Mouse (Mus musculus) splenic B cell, adult 2 months (primary cell): Measurements from ENCODE around the gene Cdc34.

ENCODE experiments used
- DNase-seq: peaks from one replicate; pipeline ENCODE4 v3.0.0-alpha.2; 2011; ENCODE audit warnings: low read depth, low spot score
- H3K27me3 ChIP-seq: 2 replicates; pipeline ENCODE4 v1.6.1; 2012; ENCODE audit warnings: mild to moderate bottlenecking, low read length, moderate library complexity, mixed read lengths; ENCODE audit not compliant: control insufficient read depth, poor library complexity, insufficient read depth, severe bottlenecking
- H3K36me3 ChIP-seq: 2 replicates; pipeline ENCODE4 v1.6.1; 2012; ENCODE audit warnings: mild to moderate bottlenecking, low read length, moderate library complexity, mixed read lengths; ENCODE audit not compliant: control insufficient read depth, poor library complexity, insufficient read depth, severe bottlenecking

The Cdc34 gene

GRCm38 (mm10) chr10:79665051-79665450 is 16.9 kb upstream of the Cdc34 start:
- Histone ChIP-seq H3K36me3 (no peaks in the 10 kb centered on the region), H3K27me3 (no peaks in the 10 kb centered on the region)
- DNase-seq, result no peak

- Histone ChIP-seq H3K36me3 (no peaks in the 10 kb centered on the region), H3K27me3 (no peaks in the 10 kb centered on the region)
- no peak for DNase-seq
Observed at GRCm38 (mm10) chr10:79666493-79666892, 15.5 kb upstream of the Cdc34 start.

- no peak for DNase-seq
- H3K36me3 ChIP-seq, result no peaks in the 10 kb centered on the region
- no peaks in the 10 kb centered on the region for H3K27me3 ChIP-seq
Observed at GRCm38 (mm10) chr10:79668076-79668475, 13.9 kb upstream of the Cdc34 start.

- Histone ChIP-seq H3K36me3 (no peaks in the 10 kb centered on the region), H3K27me3 (no peaks in the 10 kb centered on the region)
- DNase-seq, result peak; percentile 94
Observed at GRCm38 (mm10) chr10:79668771-79669575, 13.0 kb upstream of the Cdc34 start, which contains the start of gene Tpgs1. TSS of gene Tpgs1 (plus strand) at chr10:79669369.

DNA sequence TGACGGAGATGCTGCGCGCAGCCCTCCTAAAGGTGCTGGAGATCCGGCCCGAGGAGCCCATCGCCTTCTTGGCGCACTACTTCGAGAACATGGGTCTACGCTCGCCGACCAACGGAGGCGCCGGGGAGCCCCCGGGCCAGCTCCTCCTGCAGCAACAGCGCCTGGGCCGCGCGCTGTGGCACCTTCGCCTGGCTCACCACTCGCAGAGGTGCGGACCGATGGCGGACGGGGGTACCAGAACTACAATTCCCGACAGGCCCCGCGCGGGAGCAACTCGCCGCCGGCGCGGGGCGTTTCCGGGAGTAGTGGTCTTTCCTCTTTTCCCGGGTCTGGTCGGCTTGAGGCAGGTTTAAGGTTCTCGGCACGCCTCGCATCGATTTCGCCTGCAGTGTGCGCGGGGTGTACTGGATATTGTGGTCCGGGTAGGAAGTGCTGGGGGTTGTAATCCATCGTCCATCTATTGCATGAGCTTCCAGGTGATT is 12.4 kb upstream of the Cdc34 start:
- Histone ChIP-seq H3K27me3 (no peaks in the 10 kb centered on the region), H3K36me3 (no peaks in the 10 kb centered on the region)
- peak; percentile 56 for DNase-seq

DNA sequence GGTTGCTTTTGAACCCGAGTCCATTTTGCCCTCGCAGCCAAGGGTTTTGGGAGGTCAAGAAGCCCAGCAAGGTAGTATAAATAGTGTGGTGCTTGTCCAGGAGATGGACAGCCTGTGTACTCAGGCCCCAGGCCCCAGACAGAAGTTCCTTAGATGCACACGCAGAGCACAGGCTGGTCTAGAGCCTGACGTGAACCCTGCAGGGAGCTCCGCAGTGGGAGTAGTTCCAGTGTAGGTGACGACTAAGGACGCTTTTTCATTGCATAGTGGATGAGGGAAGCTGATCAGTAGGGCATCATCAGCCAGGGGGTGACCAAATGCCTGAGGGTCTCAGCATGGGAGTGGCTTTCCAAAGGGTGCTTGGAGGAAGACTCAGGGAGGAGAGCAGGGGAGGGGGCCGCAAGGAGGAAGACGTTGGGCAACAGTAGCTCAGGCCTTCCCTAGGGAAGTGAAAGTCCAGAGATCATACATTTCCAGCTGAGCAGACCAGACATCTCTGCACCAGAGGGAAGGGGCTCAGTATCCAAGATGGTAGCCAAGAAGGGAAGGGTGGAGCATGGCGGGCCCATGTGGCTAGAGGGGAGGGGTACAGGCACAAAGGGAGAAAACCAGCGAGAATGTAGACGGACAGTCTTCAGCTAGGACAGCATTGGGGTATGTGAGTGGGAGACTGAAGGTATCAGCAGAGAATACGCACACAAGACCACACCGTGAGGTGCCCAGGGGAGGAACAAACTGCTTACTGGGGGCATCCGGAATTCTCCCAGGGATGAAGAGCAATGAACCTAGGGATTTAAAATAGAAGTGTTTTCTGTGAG is 11.7 kb upstream of the Cdc34 start:
- Histone ChIP-seq H3K27me3 (no peaks in the 10 kb centered on the region), H3K36me3 (no peaks in the 10 kb centered on the region)
- no peak for DNase-seq

DNA sequence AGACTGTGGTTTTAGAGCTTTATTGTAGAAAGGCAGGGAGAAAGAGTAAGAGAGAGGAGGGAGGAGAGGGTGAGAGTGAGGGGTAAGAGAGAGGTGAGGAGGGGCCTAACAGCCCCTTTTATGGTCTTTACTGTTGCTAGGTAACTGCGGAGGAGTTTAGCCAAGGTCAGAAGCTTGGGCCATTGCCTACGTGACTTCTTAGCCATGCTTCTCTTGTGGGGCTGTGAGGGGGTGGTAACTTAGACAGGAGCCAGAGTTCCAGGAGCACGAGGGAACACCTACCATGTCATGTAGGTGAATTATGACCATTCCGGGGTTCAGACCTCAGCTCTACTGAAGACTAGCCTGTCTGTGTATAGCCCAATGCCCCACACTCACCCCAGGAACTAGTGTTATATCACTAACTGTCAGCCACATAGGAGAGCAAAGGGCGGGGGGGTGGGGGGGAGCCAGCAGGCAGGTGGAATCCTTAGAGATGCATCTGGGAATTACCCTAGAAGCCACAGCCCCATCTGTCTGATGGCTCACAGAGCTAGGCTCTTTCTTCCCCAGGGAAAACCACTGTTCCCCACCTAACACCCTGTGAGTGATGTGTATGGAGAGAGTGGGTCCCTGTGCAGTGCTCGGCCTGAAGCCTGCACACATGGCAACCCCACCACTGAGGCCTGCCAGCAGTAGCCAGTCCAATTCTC is 10.5 kb upstream of the Cdc34 start:
- Histone ChIP-seq H3K36me3 (no peaks in the 10 kb centered on the region), H3K27me3 (no peaks in the 10 kb centered on the region)
- no peak for DNase-seq

GRCm38 (mm10) chr10:79672088-79672455 is 9.9 kb upstream of the Cdc34 start:
- Histone ChIP-seq H3K36me3 (no peaks in the 10 kb centered on the region), H3K27me3 (no peaks in the 10 kb centered on the region)
- DNase-seq, result no peak

- no peaks in the 10 kb centered on the region for H3K36me3 ChIP-seq
- DNase-seq, result no peak
- no peaks in the 10 kb centered on the region for H3K27me3 ChIP-seq
Observed at GRCm38 (mm10) chr10:79673054-79673453, 8.9 kb upstream of the Cdc34 start.

- H3K36me3 ChIP-seq, result no peaks in the 10 kb centered on the region
- H3K27me3 ChIP-seq, result no peaks in the 10 kb centered on the region
- DNase-seq, result no peak
Observed at GRCm38 (mm10) chr10:79675346-79676035, 6.5 kb upstream of the Cdc34 start.

DNA sequence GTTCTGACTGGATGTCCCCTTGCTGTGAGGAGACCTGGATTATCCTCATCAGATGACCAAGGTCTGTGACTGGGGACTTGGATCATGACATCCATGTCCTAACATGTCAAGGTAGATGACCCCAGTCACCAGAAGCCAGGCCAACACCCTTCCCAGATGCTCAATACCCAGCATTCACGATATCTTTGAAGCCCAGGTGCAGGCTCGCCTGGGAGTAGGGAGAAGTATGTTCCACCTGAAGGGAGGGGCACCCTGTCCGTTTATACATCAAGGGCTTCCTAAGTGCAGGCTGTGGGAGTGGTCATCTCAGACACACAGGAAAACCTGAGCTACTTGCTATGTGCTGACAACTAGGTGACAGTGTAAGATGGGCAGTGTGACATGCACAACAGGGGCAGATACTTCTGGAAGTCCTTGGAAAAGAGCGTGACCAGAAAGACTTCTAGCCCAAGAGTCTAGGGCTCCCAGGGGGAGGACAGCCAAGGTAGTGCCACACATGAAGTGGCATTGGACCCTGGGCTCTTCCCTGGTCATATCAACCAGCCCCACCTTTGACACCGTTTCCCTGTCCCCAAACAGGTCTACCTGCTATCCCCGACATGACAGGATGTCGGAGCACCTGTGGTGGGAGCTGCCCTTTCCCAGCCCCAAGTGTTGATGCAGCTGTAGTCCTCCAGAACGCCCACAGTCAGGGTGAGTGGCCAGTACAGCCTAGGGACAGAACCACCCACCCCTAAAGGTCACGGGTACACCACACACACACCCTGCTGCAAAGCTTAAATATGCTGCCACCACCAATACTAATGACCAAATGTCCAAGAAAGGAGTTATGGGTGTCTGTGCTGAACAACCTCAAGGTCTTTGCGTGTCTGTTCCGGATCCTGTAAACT is 1.1 kb upstream of the Cdc34 start:
- H3K27me3 ChIP-seq, result no peaks in the 10 kb centered on the region
- peak; percentile 26 for DNase-seq
- peaks cover under 1% of the 10 kb centered on the region; the same call in 1 of the 2 replicates for H3K36me3 ChIP-seq

DNA sequence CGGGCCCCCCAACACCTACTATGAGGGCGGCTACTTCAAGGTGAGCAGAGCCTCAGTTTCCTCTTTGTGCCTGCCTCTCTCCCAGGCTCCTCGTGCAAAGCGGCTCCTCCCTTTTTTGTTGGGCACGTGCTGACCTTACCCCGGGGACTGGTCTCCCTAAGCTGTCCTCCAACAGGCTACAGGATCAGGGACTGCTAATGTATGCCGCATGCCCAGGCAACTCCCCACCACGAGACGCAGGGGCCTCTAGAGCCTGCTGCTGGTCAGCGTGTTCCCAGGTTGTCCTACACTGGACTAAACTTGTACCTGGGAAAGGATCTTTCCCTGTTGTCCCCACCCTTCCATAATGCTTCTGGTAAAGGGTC is 538 bp downstream of the Cdc34 start:
- peaks cover 2% of the 10 kb centered on the region for H3K36me3 ChIP-seq
- H3K27me3 ChIP-seq, result no peaks in the 10 kb centered on the region
- DNase-seq, result peak; percentile 37

GRCm38 (mm10) chr10:79682916-79683582 is 1.1 kb downstream of the Cdc34 start:
- peaks cover 2% of the 10 kb centered on the region for H3K36me3 ChIP-seq
- peak; percentile 62 for DNase-seq
- no peaks in the 10 kb centered on the region for H3K27me3 ChIP-seq
